Mouse (Mus musculus) stomach, embryonic 16.5 days (tissue): ENCODE data around the gene Mex3a. TPM values are rescaled to one million over a fixed set of nuclear protein-coding genes. Genes with fewer than 3 reads are reported as not detected.
A peak's percentile ranks its signal among the peaks of the same experiment; 100 is the strongest.

Experiments used
- ATAC-seq: fragments of 200-750 bp; cut with Nextera tagmentation; 2 replicates; pipeline ENCODE4 v1.8.0; 2017; ENCODE audit warnings: moderate number of reproducible peaks, moderate TSS enrichment; ENCODE audit not compliant: insufficient read depth, low FRiP score
- H3K27ac ChIP-seq: fragments of 300-500 bp; sonication (generic); 2 replicates; pipeline ENCODE4 v1.5.1; 2014; ENCODE audit warnings: low read length
- H3K27me3 ChIP-seq: fragments of 300-500 bp; sonication (generic); 2 replicates; pipeline ENCODE4 v1.6.1; 2014; ENCODE audit warnings: low read length, control low read depth, mixed read lengths; ENCODE audit not compliant: control insufficient read depth, insufficient read depth
- H3K36me3 ChIP-seq: fragments of 300-500 bp; sonication (generic); 2 replicates; pipeline ENCODE4 v1.6.1; 2014; ENCODE audit warnings: low read length; ENCODE audit not compliant: control insufficient read depth, insufficient read depth
- H3K4me1 ChIP-seq: fragments of 300-500 bp; sonication (generic); 2 replicates; pipeline ENCODE4 v1.6.1; 2014; ENCODE audit warnings: low read length, control low read depth, mixed read lengths; ENCODE audit not compliant: control insufficient read depth, insufficient read depth
- H3K4me2 ChIP-seq: fragments of 300-500 bp; sonication (generic); 2 replicates; pipeline ENCODE4 v1.6.1; 2014; ENCODE audit warnings: low read depth, low read length, mixed read lengths
- H3K4me3 ChIP-seq: fragments of 300-500 bp; sonication (generic); replicated peaks from 2 replicates; pipeline ENCODE4 v1.5.1; 2014; ENCODE audit warnings: mild to moderate bottlenecking, low read length
- H3K9ac ChIP-seq: fragments of 300-500 bp; sonication (generic); 2 replicates; pipeline ENCODE4 v1.6.1; 2014; ENCODE audit warnings: low read length
- H3K9me3 ChIP-seq: fragments of 300-500 bp; sonication (generic); replicated peaks from 2 replicates; pipeline ENCODE4 v1.6.1; 2016; ENCODE audit warnings: low read length, control low read depth; ENCODE audit not compliant: control insufficient read depth
- WGBS: fragments of 180-500 bp; shearing (Covaris S2); extraction: QIAGEN DNeasy Blood & Tissue Kit; methylation state at CpG from one replicate; pipeline ENCODE4 v1.1.7; 2014; 5-methylcytosine and 5-hydroxymethylcytosine counted together
- polyA plus RNA-seq: library from polyadenylated mRNA; unstranded; fragments of >200 nt; fragmentation: Nextera tagmentation; extraction: Ambion mirVana; gene quantifications from 2 replicates; pipeline ENCODE4 v1.2.1, GENCODE M21; 2015

Mex3a gene
- polyA plus RNA-seq, 1 experiment from 2014 or later = 11.4 TPM

DNA sequence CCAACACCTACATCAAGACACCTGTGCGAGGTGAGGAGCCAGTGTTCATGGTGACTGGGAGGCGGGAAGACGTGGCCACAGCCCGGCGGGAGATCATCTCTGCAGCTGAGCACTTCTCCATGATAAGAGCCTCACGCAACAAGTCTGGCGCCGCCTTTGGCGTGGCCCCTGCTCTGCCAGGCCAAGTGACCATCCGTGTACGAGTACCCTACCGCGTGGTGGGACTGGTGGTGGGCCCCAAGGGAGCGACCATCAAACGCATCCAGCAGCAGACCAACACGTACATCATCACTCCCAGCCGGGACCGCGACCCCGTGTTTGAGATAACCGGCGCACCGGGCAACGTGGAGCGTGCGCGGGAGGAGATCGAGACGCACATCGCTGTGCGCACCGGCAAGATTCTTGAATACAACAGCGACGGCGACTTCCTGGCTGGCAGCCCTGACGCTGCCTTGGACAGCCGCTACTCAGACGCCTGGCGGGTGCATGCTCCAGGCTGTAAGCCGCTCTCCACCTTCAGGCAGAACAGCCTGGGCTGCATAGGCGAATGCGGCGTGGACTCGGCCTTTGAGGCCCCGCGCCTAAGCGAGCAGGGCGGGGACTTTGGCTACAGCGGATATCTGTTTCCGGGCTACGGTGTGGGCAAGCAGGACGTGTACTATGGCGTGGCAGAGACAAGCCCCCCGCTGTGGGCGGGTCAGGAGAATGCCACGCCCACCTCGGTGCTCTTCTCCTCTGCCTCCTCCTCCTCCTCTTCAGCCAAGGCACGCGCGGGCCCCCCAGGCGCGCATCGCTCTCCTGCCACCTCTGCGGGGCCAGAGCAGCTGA is 4.1 kb downstream of the Mex3a start:
- peak overlapping the region; percentile 41 for H3K4me3 ChIP-seq
- H3K9ac ChIP-seq = peak overlapping the region; percentile 66
- no peaks in the 10 kb centered on the region for H3K27me3 ChIP-seq
- peak; percentile 37 for ATAC-seq
- H3K4me1 ChIP-seq = peaks cover 50% of the 10 kb centered on the region
- H3K27ac ChIP-seq = peak overlapping the region; percentile 57; the same call in 1 of the 2 replicates
- H3K36me3 ChIP-seq = peaks cover 12% of the 10 kb centered on the region
- WGBS = 7% methylated on average over 64 of the region's 64 CpGs
- H3K4me2 ChIP-seq = peak overlapping the region; percentile 79
- H3K9me3 ChIP-seq = no peaks in the 10 kb centered on the region

DNA sequence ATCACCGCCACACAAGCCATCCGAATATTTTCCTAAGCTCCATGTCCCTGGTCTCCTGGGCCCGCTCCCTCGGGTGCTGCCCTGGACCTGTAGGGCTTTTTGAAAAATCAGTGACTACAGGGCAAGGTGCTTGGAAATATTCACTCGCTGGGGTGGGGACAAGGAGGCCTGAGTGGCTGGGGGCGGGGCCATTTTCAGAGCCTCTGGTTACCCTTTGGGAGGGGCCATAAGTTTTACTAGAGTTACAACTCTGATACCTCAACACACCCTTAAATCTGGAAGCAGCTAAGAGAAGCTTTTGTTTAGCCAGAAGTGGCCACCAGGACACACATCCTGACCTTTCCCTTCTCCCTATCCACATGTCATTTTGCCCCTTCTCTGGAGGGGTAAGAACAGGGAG is 5.0 kb downstream of the Mex3a start:
- peak overlapping the region; percentile 41; the same call in 1 of the 2 replicates for H3K4me3 ChIP-seq
- peaks cover 12% of the 10 kb centered on the region for H3K36me3 ChIP-seq
- H3K9ac ChIP-seq = peak overlapping the region; percentile 66
- WGBS = 74% methylated on average over 6 of the region's 6 CpGs
- H3K27me3 ChIP-seq = no peaks in the 10 kb centered on the region
- ATAC-seq = no peak
- H3K27ac ChIP-seq = peak overlapping the region; percentile 57; the same call in 1 of the 2 replicates
- H3K9me3 ChIP-seq = no peaks in the 10 kb centered on the region
- H3K4me1 ChIP-seq = peaks cover 50% of the 10 kb centered on the region
- H3K4me2 ChIP-seq = peak overlapping the region; percentile 79

DNA sequence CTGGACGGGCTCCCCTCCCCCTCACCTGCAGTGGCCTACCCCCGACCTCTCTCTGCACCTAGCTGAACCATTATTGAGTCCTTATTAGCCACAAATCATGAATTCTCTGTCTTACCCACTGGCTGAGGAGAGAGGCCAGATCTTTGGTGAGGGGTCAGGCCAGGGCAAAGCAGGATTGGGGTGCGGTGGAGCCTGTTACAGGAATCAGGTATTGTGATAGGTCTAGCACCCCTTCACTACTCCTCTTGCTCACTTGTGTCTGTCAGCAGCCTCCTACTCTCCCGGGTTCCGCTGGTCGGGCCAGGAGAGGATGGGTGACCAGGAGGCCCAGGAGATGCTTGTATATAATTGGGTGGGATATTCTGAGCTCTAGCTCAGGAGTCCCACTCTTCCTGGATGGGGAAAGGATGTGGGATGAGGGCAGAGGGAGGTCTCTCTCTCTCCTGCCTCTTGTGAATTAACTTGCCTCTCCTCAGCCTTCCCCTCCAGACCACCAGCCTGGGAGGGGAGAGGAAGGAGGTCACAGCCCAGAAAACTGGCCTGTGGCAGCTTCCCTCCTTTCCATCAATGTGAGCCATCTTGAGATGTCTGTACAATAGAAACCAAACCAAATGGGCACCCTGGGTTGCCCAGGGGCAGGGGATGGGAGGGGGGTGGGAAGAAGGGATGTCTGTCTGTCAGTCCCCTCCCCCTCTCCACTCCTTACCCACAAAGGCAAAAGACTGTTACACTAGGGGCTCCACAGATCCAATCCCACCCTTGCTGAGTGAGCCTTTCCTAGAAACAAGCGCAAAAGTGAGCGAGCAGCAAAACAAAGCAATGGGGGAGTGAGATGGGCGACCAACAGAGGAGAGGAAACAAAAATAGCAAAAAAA is 6.3 kb downstream of the Mex3a start:
- ATAC-seq = no peak
- no peak overlapping the region for H3K27ac ChIP-seq
- H3K4me1 ChIP-seq = peaks cover 52% of the 10 kb centered on the region

DNA sequence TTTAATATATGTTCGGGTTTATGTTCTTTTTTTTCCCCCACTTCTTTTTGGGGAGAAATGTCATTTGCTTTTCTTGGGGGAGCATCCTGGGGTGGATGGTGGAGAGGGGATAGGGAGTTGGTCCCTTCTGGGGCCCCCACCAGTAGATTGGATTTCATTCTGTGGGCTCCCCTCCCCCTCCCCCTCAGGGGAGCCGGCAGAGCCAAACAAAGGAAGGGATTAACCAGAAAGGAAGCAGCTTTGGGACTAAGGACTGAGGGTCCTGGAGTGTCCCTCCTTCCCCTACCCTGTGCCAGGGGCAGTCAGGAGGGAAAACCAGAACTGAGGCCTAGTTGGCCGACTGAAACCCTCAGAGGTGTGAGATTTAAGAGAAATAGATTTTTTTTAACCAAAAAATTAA is 7.2 kb downstream of the Mex3a start:
- H3K4me1 ChIP-seq = peaks cover 43% of the 10 kb centered on the region
- H3K27me3 ChIP-seq = no peaks in the 10 kb centered on the region
- no peak overlapping the region for H3K4me3 ChIP-seq
- no peaks in the 10 kb centered on the region for H3K9me3 ChIP-seq
- no peak for ATAC-seq
- H3K4me2 ChIP-seq = no peak overlapping the region
- WGBS = 29% methylated on average over 3 of the region's 3 CpGs
- H3K27ac ChIP-seq = no peak overlapping the region; the same call in 1 of the 2 replicates
- H3K9ac ChIP-seq = no peak overlapping the region
- H3K36me3 ChIP-seq = peaks cover 12% of the 10 kb centered on the region

More for the DNA sequence above, 6.3 kb downstream of the Mex3a start:
- H3K4me3 ChIP-seq = no peak overlapping the region
- no peak overlapping the region for H3K9ac ChIP-seq
- H3K9me3 ChIP-seq = no peaks in the 10 kb centered on the region
- WGBS = 58% methylated on average over 9 of the region's 9 CpGs
- no peak overlapping the region for H3K4me2 ChIP-seq
- H3K27me3 ChIP-seq = no peaks in the 10 kb centered on the region
- peaks cover 12% of the 10 kb centered on the region for H3K36me3 ChIP-seq

DNA sequence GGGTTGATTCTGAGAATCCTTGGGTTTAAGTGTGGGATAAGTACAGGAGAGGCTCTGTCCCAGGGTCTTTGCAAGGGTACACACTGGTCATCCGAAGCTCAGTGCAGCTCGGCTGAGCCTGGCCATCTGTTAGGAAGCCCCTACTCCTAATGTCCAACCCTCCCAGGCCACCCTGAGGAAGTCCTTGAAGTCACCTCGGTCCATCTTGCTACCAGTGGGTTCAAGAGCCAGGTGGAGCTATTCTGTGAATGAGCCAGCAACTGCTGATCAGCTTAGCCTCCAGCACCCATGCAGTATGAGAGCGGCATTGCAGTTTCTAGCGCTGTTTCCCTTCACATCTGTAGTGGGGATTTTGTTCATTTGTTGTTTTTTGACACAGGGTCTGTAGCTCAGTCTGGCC is 7.9 kb downstream of the Mex3a start:
- Histone ChIP-seq H3K27me3 (no peaks in the 10 kb centered on the region), H3K27ac (no peak overlapping the region), H3K9me3 (no peaks in the 10 kb centered on the region), H3K4me2 (no peak overlapping the region), H3K4me3 (no peak overlapping the region), H3K9ac (peak overlapping the region; percentile 39; the same call in 1 of the 2 replicates), H3K4me1 (peaks cover 36% of the 10 kb centered on the region), H3K36me3 (peaks cover 12% of the 10 kb centered on the region)
- WGBS = 68% methylated on average over 5 of the region's 5 CpGs
- ATAC-seq = no peak

DNA sequence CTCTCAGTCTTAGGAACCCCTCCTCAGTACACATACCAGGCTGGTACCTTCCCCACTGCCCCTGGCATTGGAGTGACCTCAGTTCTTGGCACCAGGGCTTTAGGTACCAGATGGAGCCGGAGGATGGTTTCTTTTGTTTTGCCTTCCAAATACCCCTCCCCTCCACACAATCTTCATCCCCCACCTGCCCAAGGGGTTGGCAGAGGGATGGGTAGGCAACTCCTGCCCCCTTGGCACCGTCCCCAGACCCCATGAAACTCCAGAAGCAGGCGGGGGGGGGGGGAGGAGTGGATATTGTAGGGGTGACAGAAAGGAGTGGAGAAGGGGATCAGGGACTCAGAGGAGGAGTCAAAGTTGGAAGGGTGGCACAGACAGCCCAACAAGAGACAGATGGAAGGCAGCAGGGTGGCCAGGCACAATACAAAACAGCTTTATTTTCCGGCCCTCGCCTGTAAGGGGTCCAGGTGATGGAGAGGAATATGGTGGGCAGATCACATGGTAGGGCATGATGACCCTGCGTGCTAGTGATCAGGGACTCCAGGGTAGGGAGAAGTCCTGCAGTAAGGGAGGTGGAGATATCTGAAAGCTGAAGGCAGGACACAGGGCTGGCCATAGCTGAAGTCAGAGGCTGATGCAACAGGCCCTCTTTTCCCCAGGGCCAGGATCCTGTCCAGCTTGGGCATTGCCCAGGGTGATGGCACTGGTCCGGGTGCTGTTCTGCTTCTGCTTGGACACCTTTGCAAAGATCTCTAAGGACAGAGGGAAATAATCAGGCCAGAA is 9.6 kb downstream of the Mex3a start:
- H3K4me1 ChIP-seq = peaks cover 19% of the 10 kb centered on the region
- 68% methylated on average over 7 of the region's 7 CpGs for WGBS
- no peaks in the 10 kb centered on the region for H3K27me3 ChIP-seq
- peaks cover 8% of the 10 kb centered on the region for H3K36me3 ChIP-seq
- H3K27ac ChIP-seq = no peak overlapping the region
- H3K9me3 ChIP-seq = no peaks in the 10 kb centered on the region
- H3K4me2 ChIP-seq = no peak overlapping the region
- H3K9ac ChIP-seq = no peak overlapping the region
- ATAC-seq = no peak
- no peak overlapping the region for H3K4me3 ChIP-seq

DNA sequence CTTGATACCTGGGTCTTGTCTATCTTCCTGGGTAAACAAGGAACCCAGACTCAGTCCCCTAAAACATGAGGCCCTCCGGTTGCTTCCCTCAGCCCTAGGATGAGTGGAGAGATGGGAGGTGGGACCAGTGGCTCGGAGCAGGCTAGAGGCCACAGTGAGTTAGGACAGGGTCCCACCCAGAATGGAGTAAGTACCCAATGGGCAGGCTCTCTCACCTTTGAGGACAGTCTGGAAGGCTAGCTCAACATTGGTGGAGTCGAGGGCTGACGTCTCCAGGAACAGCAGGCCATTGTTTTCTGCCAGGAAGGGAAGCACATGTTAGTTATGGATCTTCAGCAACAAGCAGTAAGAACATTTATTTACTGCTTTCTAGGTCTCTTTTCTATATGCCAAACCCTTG is 10.3 kb downstream of the Mex3a start:
- Histone ChIP-seq H3K27me3 (no peaks in the 10 kb centered on the region), H3K4me1 (0 out of 2 replicates have a peak, but pooled peaks cover 12% of the 10 kb centered on the region), H3K4me3 (no peak overlapping the region), H3K36me3 (peaks cover 3% of the 10 kb centered on the region; the same call in 1 of the 2 replicates), H3K27ac (no peak overlapping the region), H3K9ac (no peak overlapping the region), H3K9me3 (no peaks in the 10 kb centered on the region), H3K4me2 (no peak overlapping the region)
- 50% methylated on average over 4 of the region's 4 CpGs for WGBS
- no peak for ATAC-seq

DNA sequence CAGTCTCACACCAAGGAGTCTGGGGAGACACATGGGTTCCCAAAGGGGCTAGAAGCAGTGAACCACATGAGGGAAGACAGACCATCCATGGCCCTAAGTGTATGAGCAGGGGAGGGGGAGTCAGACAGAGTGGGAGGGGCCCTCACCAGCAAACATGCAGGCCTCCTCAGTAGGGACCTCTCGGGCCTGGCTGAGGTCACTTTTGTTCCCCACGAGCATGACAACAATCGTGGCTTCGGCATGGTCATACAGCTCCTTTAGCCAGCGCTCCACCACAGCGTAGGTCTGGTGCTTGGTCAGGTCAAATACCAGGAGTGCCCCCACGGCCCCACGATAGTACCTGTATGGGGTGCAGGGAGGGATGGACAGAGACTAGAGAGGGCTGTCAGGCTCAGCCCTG is 11.0 kb downstream of the Mex3a start:
- Histone ChIP-seq H3K36me3 (peaks cover 2% of the 10 kb centered on the region; the same call in 1 of the 2 replicates), H3K9me3 (no peaks in the 10 kb centered on the region), H3K27ac (no peak overlapping the region), H3K4me3 (no peak overlapping the region), H3K9ac (no peak overlapping the region), H3K4me2 (no peak overlapping the region), H3K27me3 (no peaks in the 10 kb centered on the region), H3K4me1 (0 out of 2 replicates have a peak, but pooled peaks cover 10% of the 10 kb centered on the region)
- no peak for ATAC-seq
- 76% methylated on average over 8 of the region's 8 CpGs for WGBS
